ENCODE assay signal across 26 mouse cellular contexts in the genomic region with DNA sequence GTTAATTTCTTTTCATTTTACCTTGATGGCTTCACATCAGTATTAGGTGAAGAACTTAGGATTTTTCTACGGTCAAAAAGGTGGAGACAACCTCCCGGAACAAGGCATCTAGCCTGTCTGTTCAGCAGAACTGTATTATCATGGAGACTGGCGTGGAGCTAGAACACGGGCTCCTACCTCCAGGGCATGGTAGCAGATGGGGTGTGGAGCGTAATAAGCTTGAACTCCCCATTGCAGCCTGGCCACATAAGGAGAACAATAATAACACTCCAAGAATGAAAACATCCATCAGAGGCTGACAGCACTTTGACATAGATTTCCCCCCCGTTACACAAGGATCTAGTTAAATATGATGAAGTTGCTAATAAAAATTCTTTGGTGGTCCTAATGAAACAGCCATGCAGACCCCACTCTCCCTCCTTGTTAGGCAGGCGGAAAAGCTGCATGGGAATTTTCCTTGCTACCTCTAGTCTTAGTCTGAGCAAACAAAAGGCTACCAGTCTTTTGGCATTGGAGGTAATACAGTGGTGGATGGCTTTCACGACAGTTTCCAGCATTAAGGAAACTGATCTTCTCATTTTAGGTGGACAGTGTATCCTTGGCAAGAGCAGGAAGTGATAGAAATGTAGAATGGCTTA.
DNase-seq lines count a peak whose midpoint lies in the region; ATAC-seq and TF ChIP-seq lines count a peak whose summit lies in the region.
"Had no signal": no experiment of that assay in that cellular context is flagged by ENCODE, and none has a peak within 500 bp of the region (broad histone marks: within the 10 kb centered on the region; RNA-seq: fewer than 3 reads in every experiment).

No protein-coding gene starts in this region.

- peak overlapping the region; percentile 30; the same call in 1 of the 2 replicates for H3K27ac ChIP-seq in hindbrain, embryonic 11.5 days (ENCODE audit: low read depth, low read length)
- no peak overlapping the region for H3K27ac ChIP-seq in hindbrain, embryonic 10.5 days
- H3K27ac ChIP-seq in hindbrain, embryonic 13.5 days = peak overlapping the region; percentile 65
- no peak overlapping the region for H3K27ac ChIP-seq in kidney, embryonic 15.5 days
- H3K27ac ChIP-seq: limb, embryonic 13.5 days; lung, embryonic 15.5 days had no signal

- no peak for TF ChIP-seq CTCF in brain, embryonic 14.5 days (IDR thresholded peaks at IDR 0.05; ENCODE audit: borderline replicate concordance, extremely low read depth, insufficient read depth, insufficient read length)

- ATAC-seq in hindbrain, embryonic 11.5 days (ENCODE audit: low FRiP score) = peak; percentile 86
- peak; percentile 83 for ATAC-seq in hindbrain, embryonic 13.5 days (ENCODE audit: low FRiP score)
- ATAC-seq in kidney, embryonic 15.5 days (replicated peaks; ENCODE audit: low FRiP score) = no peak
- ATAC-seq: forebrain, embryonic 16.5 days; inflammation-experienced regulatory T-cells, adult 6 months had no signal

- H3K36me3 ChIP-seq in hindbrain, embryonic 11.5 days (ENCODE audit: control insufficient read depth, insufficient read depth, low read length) = no peaks in the 10 kb centered on the region
- no peaks in the 10 kb centered on the region for H3K36me3 ChIP-seq in hindbrain, embryonic 10.5 days
- H3K36me3 ChIP-seq in hindbrain, embryonic 13.5 days = no peaks in the 10 kb centered on the region
- H3K36me3 ChIP-seq in kidney, embryonic 15.5 days = no peaks in the 10 kb centered on the region
- H3K36me3 ChIP-seq: limb, embryonic 13.5 days; lung, embryonic 15.5 days had no signal

- no peak overlapping the region for H3K4me2 ChIP-seq in hindbrain, embryonic 11.5 days (replicated peaks; ENCODE audit: low read depth, low read length)
- H3K4me2 ChIP-seq in hindbrain, embryonic 13.5 days = no peak overlapping the region
- H3K4me2 ChIP-seq in kidney, embryonic 15.5 days = no peak overlapping the region
- H3K4me2 ChIP-seq: heart, embryonic 11.5 days; limb, embryonic 13.5 days; liver, embryonic 11.5 days; lung, embryonic 15.5 days had no signal

- WGBS in hindbrain, embryonic 11.5 days = 50% methylated on average over 8 of the region's 8 CpGs
- WGBS in hindbrain, embryonic 10.5 days = 56% methylated on average over 8 of the region's 8 CpGs
- 37% methylated on average over 8 of the region's 8 CpGs for WGBS in hindbrain, embryonic 13.5 days
- 69% methylated on average over 8 of the region's 8 CpGs for WGBS in kidney, embryonic 15.5 days

- H3K4me1 ChIP-seq in hindbrain, embryonic 11.5 days (replicated peaks; ENCODE audit: control insufficient read depth, insufficient read depth, low read length) = peaks cover 2% of the 10 kb centered on the region
- H3K4me1 ChIP-seq in hindbrain, embryonic 10.5 days (replicated peaks) = peaks cover 35% of the 10 kb centered on the region
- peaks cover 26% of the 10 kb centered on the region for H3K4me1 ChIP-seq in hindbrain, embryonic 13.5 days (replicated peaks)
- H3K4me1 ChIP-seq in kidney, embryonic 15.5 days = peaks cover 3% of the 10 kb centered on the region

- H3K4me3 ChIP-seq in hindbrain, embryonic 11.5 days (ENCODE audit: low read depth, low read length) = no peak overlapping the region
- no peak overlapping the region for H3K4me3 ChIP-seq in hindbrain, embryonic 10.5 days
- no peak overlapping the region for H3K4me3 ChIP-seq in hindbrain, embryonic 13.5 days
- no peak overlapping the region for H3K4me3 ChIP-seq in kidney, embryonic 15.5 days (replicated peaks)
- H3K4me3 ChIP-seq: erythroblast, embryonic 14.5 days; limb, embryonic 13.5 days; lung, embryonic 15.5 days had no signal

- no peak overlapping the region for H3K9ac ChIP-seq in hindbrain, embryonic 11.5 days (ENCODE audit: low read depth, low read length)
- H3K9ac ChIP-seq in hindbrain, embryonic 13.5 days = no peak overlapping the region
- no peak overlapping the region for H3K9ac ChIP-seq in kidney, embryonic 15.5 days
- H3K9ac ChIP-seq: limb, embryonic 13.5 days; lung, embryonic 15.5 days had no signal

- DNase-seq in hindbrain, embryonic 11.5 days (ENCODE audit: low spot score) = peak; percentile 49
- DNase-seq in hindbrain, embryonic 10.5 days (ENCODE audit: low spot score) = no peak
- peak; percentile 47 for DNase-seq in brain, embryonic 14.5 days (ENCODE audit: low read depth)
- DNase-seq in mesoderm, embryonic 11.5 days (ENCODE audit: low read depth, low spot score) = peak; percentile 37
- no peak for DNase-seq in natural killer cell, adult 2 months (ENCODE audit: low spot score in 2 of 2)
- no peak for DNase-seq in frontal cortex, postnatal 10 days (ENCODE audit: low spot score in 2 of 2)
- DNase-seq: adrenal gland, postnatal 25 days; B cell, adult 2 months; gastrocnemius, postnatal 14 days; heart, postnatal 36 days; kidney, adult 18-20 months; kidney, postnatal 4 days; layer of hippocampus, adult 9-11 months; lung, postnatal 36 days; midbrain, embryonic 14.5 days; right cerebral cortex, postnatal 25 days; thymus, postnatal 14 days had no signal

- H3K27me3 ChIP-seq in hindbrain, embryonic 11.5 days (ENCODE audit: control insufficient read depth, insufficient read depth, low read length) = no peaks in the 10 kb centered on the region
- H3K27me3 ChIP-seq in hindbrain, embryonic 10.5 days (ENCODE audit: insufficient read depth, poor library complexity, severe bottlenecking) = no peaks in the 10 kb centered on the region
- peaks cover 7% of the 10 kb centered on the region; the same call in 1 of the 2 replicates for H3K27me3 ChIP-seq in hindbrain, embryonic 13.5 days
- no peaks in the 10 kb centered on the region for H3K27me3 ChIP-seq in kidney, embryonic 15.5 days
- H3K27me3 ChIP-seq: lung, embryonic 15.5 days had no signal

- no peaks in the 10 kb centered on the region for H3K9me3 ChIP-seq in hindbrain, embryonic 11.5 days (ENCODE audit: control insufficient read depth, low read length)
- no peaks in the 10 kb centered on the region for H3K9me3 ChIP-seq in hindbrain, embryonic 10.5 days
- H3K9me3 ChIP-seq in hindbrain, embryonic 13.5 days = no peaks in the 10 kb centered on the region
- no peaks in the 10 kb centered on the region for H3K9me3 ChIP-seq in kidney, embryonic 15.5 days (replicated peaks)
- H3K9me3 ChIP-seq: limb, embryonic 13.5 days; lung, embryonic 15.5 days had no signal

- no peak for TF ChIP-seq POLR2A in brain, embryonic 14.5 days (IDR thresholded peaks at IDR 0.05; ENCODE audit: borderline replicate concordance, extremely low read depth, insufficient read depth, insufficient read length, poor library complexity, severe bottlenecking)

Comparison
In these comparisons a context has a peak if more than half of its experiments do, and no peak if none do; other contexts are left out.
1. DNase-seq: peak in hindbrain, embryonic 11.5 days (single experiment), brain, embryonic 14.5 days (single experiment) and mesoderm, embryonic 11.5 days (single experiment); none in hindbrain, embryonic 10.5 days (single experiment), natural killer cell, adult 2 months (0 of 2) and frontal cortex, postnatal 10 days (0 of 2).
2. H3K27ac ChIP-seq: peak in hindbrain, embryonic 11.5 days (single experiment) and hindbrain, embryonic 13.5 days (single experiment); none in hindbrain, embryonic 10.5 days (single experiment) and kidney, embryonic 15.5 days (single experiment).